Mouse (Mus musculus) frontal cortex, postnatal 14 days (tissue): ENCODE results near the gene Cct7.

ENCODE experiments used
- DNase-seq, 2 experiments: peaks; one replicate each; pipeline ENCODE4 v3.0.0; 2022; ENCODE audit warnings: low spot score in 2 of 2

Gene Cct7

GRCm38 (mm10) chr6:85452411-85452665, 1.0 kb downstream of the Cct7 start:
- no peak for DNase-seq

GRCm38 (mm10) chr6:85452816-85453215, 1.5 kb downstream of the Cct7 start:
- DNase-seq, result no peak

- DNase-seq, result no peak
These were observed 8.3 kb downstream of the Cct7 start for GRCm38 (mm10) chr6:85459621-85460020.

GRCm38 (mm10) chr6:85465381-85465780, 14.1 kb downstream of the Cct7 start:
- no peak for DNase-seq

GRCm38 (mm10) chr6:85469660-85470430, 18.5 kb downstream of the Cct7 start:
- DNase-seq, result no peak

GRCm38 (mm10) chr6:85471962-85472361, 20.6 kb downstream of the Cct7 start:
- no peak for DNase-seq

- DNase-seq, result no peak
These were observed 21.2 kb downstream of the Cct7 start for GRCm38 (mm10) chr6:85472542-85472941.

- DNase-seq, result no peak
These were observed 24.3 kb downstream of the Cct7 start for GRCm38 (mm10) chr6:85475581-85475980.

GRCm38 (mm10) chr6:85477366-85477917, 26.1 kb downstream of the Cct7 start:
- DNase-seq, result no peak

- DNase-seq, result no peak
These were observed 27.1 kb downstream of the Cct7 start for GRCm38 (mm10) chr6:85478416-85478815.

GRCm38 (mm10) chr6:85479979-85480378, 28.7 kb downstream of the Cct7 start:
- DNase-seq, result no peak

GRCm38 (mm10) chr6:85480685-85481084, 29.4 kb downstream of the Cct7 start:
- DNase-seq, result no peak

- no peak for DNase-seq
These were observed 32.8 kb downstream of the Cct7 start for GRCm38 (mm10) chr6:85483843-85484721.

- DNase-seq, result no peak
These were observed 34.4 kb downstream of the Cct7 start for GRCm38 (mm10) chr6:85485738-85486137.

GRCm38 (mm10) chr6:85488510-85488909, 37.2 kb downstream of the Cct7 start:
- no peak for DNase-seq

- DNase-seq, result no peak
These were observed 38.4 kb downstream of the Cct7 start for GRCm38 (mm10) chr6:85489717-85490116.

- DNase-seq, result no peak
These were observed 38.9 kb downstream of the Cct7 start for GRCm38 (mm10) chr6:85490252-85490651.

GRCm38 (mm10) chr6:85491606-85492005, 40.3 kb downstream of the Cct7 start:
- no peak for DNase-seq

- DNase-seq, result no peak
These were observed 45.7 kb downstream of the Cct7 start for GRCm38 (mm10) chr6:85496976-85497375.

- no peak for DNase-seq
These were observed 46.8 kb downstream of the Cct7 start for GRCm38 (mm10) chr6:85498147-85498546.

- DNase-seq, result no peak
These were observed 49.1 kb downstream of the Cct7 start for GRCm38 (mm10) chr6:85500416-85500815.

GRCm38 (mm10) chr6:85501571-85502102, 50.3 kb downstream of the Cct7 start:
- peak in 1 of 2 experiments; percentile 39 for DNase-seq
